Mouse (Mus musculus) heart, postnatal 10 days (tissue): ENCODE data around the gene Nlrp6. TPM values are rescaled to one million over a fixed set of nuclear protein-coding genes. Genes with fewer than 3 reads are reported as not detected.
"Not testable (repeated sequence)": the region's sequence is repeated elsewhere in the genome, so short reads cannot be mapped to it uniquely, and the experiment has no call there.

ENCODE experiments used
- DNase-seq, 2 experiments: peaks; one replicate each; pipeline ENCODE4 v3.0.0; 2021
- intact Hi-C: fragments of 180-260 bp; cut with DNase I; formaldehyde crosslinking; loops from one replicate; pipeline ENCODE4 v1.15.1; 2025
- total RNA-seq, 2 experiments: library from RNA; stranded (reverse); gene quantifications; 2 replicates each; pipeline ENCODE4 v1.2.3; 2021

Gene Nlrp6
- total RNA-seq: not detected

DNA sequence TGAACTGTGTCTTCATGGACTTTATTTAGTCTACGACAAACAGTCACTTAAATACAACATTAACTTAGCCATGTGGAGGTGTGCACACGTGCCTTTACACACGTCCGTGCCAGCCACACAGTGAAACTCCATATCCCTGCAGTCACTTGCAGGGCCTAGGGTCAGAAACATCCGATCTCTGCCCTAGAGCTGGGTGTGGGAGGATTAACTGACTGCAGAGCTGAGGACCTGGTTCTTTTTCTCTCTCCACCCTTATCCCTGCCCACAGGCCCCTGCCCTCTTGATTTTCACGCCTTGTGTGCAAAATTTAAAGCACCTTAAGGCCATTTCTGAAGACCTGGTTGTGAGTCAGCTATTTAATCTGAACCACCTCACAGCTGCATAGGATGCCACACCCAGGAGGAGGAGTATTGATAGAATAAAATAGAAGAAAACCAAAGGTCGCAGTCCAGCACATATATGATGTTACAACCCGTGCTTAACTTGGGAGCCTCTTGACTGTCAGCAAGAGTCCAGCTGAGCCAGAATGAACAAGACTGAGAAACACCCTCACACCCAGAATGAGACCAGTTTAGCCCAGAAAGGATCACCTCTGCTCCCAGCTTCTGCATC lies at the start of gene Nlrp6:
Nlrp6 (plus strand) TSS at position 485 of the 612 bp plus-strand sequence.
- intact Hi-C loops: no loop called here
- no peak for DNase-seq

DNA sequence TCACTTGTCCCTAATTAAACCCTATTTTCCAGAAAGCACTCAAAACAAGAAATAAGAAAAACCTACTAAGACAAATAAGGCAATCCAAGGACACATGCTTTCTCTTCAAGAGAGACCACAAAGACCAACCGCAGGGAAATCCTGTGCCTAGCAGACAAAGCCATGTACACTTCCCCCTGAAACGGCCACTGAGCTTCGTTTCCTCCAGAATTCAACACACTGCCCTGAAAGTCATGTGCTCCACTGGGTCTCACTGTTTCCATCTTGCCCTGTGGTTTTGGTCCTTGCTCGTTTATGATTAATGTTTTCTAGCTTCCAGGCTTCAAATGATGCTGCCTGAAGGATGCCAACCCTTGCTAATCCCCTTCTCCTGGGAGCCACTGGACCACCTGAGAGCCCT lies 46.5 kb upstream of the Nlrp6 start:
- no peak for DNase-seq
- intact Hi-C loops: no loop called here

DNA sequence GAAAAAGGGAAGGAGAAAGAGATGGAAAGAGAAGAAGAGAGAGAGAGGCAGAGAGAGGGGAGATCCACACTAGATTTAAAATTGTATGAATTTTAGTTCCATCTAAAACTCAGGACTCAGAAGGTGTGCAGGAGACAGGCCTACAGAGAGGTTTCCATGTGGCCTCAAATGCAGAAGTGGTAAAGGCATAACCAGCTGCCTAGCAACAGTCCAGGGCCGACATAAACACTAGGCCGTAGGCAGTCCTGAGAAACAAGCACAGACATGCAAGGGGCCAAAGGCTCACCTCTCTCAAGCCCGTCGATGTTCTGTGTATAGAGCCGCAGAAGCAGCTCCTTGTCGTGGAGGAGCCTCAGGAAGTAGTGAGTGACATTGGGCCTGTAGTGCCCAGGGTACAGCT lies 43.3 kb upstream of the Nlrp6 start:
- intact Hi-C loops: no loop called here

DNA sequence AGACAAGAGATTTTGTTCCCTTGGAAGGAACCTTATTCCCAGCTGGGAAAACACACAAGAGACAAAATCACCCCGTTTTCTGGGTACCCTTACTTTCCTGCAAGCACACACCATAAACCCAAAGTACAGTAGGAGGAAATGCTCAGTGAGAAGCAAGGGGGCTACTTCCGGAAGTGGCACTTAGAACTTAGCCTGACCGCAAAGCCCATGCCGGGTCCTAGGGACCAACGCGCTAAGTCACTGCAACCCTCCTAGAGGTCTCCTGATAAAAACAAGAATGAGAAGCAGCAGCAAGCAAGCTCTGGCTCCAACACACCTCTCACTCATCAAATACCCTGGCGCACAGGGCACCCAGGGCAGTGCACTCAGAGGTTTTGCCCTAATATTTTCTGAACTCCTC lies 41.3 kb upstream of the Nlrp6 start:
- DNase-seq: no peak
- intact Hi-C loops: no loop called here

More for the DNA sequence above, 43.3 kb upstream of the Nlrp6 start:
- DNase-seq: no peak

DNA sequence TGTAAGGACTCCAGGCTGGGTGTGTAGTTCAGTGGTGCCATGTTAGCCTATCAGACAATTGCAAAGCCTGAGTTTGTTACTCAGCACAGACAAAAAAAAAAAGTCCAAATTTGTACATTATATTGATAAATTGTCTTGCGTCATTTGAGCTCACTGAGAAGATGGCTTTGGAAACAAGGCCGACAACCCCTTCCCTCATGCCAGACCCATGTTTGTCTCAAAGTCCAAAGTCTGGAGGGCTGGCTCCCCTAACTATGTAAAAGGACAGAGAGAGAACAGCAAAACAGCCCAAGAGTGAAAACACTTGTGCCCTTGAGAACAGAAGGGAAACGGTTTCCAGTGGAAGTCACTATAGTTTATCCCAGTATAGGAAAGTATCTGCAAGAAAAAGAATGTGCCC lies 40.3 kb upstream of the Nlrp6 start:
- intact Hi-C loops: no loop called here
- no peak for DNase-seq

DNA sequence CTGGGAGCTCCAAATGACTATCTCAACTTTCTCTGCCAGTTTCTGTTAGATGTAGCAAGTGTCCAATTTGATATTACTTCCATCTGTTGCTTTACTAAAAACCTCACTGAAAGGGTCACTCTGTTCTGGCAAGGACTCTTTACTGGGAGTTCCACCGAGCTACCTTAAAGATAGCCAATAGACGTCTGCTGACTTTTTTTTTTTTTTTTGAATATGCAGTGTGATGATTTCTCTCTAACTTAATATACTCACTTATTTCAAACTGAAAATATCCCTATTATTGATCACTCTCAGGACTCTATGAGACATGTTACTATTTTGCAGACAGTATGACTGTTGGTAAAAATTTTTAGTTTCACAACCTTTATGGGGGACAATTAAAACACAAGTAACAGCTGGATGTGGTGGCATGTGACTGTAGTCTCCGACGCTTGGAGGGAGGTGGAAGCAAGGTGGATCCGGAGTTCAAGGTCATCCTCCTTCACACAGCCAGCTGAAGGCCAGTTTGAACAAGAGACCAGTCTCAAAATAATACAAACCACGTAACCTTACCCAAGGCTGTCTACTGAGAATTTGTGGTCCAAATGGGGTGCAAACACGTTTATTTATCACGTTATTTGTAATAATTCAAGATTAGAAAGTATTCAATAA lies 39.7 kb upstream of the Nlrp6 start:
- peak in 1 of 2 experiments; percentile 25 for DNase-seq
- intact Hi-C loops: loop anchor here (1.0 kb wide), 1 partner anchor 24 kb away; the partner anchor contains the start of gene Bet1l

DNA sequence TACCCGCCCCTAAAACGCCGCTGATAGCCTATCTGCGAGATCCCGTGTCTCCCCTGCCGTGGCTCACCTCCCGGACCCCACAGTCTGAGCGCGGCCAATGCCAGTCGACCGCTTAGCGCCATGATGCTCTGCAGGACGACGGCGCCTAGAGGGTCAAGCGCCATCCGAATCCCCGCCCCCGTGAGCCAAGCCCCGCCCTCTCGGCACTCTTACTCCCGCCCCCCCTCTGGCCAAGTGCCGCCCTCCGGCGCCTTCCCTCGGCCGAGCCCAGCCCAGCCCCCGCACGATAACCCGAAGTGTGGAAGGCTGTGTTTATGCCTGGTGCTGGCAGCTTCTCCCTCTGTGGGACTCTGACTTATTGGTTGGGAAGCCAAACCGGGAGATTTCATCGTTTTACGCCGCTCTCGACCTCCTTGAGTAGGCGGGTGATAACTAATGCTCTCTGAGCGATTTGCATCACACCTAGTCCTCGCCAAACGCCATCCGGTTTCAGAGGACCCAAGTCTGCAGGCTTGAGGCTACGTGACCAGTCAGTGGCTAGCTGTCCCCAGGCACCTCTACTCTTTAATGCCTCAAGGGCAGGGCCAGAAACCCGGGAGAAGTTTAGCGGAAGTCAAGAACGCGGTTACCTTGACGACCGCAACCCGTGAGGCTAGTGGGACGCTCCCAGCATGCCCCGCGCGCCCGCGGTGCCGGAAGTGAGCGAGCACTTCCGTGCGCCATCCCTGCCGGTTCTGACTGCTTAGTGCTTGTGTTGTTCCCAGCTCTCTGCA lies 38.8 kb upstream of the Nlrp6 start, which contains the start of the genes Psmd13 and Sirt3:
Psmd13 (plus strand) TSS at position 273 of the 773 bp plus-strand sequence.
Sirt3 (minus strand) TSS at position 614 of the 773 bp plus-strand sequence.
- intact Hi-C loops: loop anchor here (1.0 kb wide), 1 partner anchor 25 kb away; the partner anchor contains the start of gene Bet1l
- peak; percentile 96 for DNase-seq

DNA sequence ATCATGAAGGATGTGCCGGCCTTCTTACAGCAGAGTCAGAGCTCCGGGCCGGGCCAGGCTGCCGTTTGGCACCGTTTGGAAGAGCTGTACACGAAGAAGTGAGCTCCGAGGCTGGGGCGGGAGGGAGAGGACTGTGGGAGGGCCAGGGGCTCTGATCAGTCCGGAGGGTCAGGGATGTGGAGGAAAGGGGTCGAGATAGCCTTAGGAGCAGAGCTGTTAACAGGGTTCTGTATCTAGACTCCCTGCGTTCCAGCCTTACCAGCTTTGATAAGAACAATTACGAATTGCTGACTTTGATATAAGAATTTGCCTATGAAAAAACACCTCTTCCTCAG lies 38.3 kb upstream of the Nlrp6 start:
- DNase-seq: no peak

DNA sequence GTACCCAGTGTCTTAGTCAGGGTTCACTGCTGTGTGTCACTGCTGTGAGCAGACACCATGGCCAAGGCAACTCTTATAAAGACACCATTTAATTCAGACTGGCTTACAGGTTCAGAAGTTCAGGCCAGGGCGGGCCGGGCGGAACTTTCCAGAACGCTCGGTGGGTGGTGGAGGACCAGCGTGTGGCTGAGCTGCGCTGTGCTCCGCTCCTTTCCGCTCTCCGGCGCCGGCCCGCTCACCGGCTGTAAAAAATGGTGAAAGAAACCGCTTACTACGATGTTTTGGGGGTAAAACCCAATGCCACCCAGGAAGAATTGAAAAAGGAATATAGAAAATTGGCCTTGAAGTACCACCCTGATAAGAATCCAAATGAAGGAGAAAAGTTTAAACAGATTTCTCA lies 30.1 kb upstream of the Nlrp6 start:
- DNase-seq, intact Hi-C loops: not testable (repeated sequence)

More for the DNA sequence above, 38.3 kb upstream of the Nlrp6 start:
- intact Hi-C loops: no loop called here

DNA sequence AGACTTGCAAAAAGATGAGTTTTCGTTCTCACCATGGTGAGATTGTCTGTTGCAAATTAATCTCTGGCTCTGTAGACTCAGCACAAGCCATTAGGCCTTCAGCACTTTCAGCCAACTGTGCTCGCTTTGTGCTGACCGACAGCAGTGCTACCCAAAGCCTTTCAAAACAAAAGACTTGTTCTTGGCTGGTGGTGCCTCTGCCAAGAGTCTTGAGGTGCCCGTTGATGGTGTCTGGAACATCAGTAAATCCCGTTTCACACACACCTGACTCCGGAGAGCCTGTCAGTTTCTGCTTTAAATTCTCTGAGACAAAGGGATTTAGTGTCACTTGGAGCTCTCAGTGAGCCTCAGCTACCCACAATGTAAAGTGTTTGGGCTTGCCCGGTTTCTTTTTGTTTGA lies 26.7 kb upstream of the Nlrp6 start:
- no peak for DNase-seq
- intact Hi-C loops: no loop called here

DNA sequence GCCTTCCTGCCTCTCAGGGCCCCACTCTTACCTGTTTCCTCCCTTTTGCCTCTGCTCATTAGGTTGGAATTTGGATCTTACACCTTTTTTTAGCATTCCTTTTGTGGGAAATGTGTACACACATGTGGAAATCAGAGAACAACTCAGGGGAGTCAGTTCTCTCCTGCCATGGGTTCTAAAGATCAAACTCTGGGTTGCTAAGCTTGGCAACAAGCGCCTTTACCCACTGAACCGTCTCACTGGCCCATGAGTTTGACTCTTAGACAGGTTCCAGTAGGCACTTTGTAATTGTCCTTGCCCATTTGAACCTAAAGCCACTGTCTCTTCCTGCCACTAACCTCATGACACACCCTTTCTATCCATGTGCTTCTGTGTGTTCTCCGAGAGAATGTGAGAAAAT lies 26.1 kb upstream of the Nlrp6 start:
- intact Hi-C loops: no loop called here
- DNase-seq: no peak

DNA sequence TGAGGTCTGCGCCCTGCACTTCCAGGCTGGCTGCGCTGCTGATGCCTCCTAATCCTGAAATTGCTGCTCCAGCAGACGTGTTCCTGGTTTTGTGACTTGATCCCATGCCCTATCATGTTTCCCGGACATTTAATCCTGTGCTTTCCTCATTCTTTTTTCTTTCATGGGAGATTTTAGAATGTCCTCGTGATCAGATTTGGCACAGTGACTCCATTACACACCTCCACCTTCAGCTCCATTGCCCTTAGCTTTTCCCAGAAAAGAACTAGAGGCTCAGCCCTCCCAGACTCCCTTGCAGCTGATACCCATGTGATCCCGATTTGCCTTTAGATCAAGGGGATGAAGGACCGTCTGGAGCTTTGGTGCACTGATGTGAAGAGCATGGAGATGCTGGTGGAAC lies 22.8 kb upstream of the Nlrp6 start:
- intact Hi-C loops: no loop called here
- no peak for DNase-seq

DNA sequence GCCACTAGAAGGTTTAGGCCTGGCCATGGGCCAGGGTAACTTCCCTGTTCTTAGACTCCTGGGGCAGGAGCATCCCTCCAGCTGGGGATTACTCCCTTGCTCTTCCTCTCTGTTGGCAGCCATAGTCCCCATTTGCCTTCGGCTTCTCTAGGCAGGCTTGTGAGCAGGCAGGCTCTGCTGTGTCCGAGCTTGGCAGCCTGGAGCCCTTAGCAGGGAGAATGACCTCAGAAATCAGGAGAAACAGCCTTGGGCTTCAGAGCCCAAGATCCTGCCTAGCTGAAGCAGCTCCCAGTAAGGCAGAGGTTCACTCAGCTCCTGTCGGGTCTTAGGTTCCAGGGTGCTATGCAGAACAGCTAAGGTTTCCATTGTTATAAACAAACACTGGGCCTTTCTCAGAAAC lies 21.6 kb upstream of the Nlrp6 start:
- intact Hi-C loops: no loop called here
- peak; percentile 15 to 26 for DNase-seq

DNA sequence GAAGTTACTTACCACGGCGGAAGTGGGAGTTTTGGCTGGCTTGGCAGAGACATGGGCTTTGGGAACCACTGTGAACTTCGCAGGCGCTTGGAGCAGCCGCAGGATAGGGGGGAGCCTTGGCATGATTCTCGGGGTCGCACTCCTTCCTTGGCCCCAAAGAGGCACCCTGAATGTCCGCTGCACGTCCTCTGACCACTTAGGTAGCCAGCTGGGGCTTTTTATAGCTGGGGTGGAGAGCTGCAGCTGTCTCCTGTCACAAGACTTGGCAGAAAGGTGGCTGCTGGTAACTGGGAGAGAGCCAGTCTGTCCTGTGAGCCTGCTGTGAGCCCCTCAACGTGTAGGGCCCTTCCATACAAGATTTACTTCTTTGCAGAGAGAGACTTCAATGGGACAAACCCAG lies 20.5 kb upstream of the Nlrp6 start, which contains the start of gene Cox8b:
Cox8b (minus strand) TSS at position 227 of the 400 bp plus-strand sequence.
- peak; percentile 78 to 81 for DNase-seq
- intact Hi-C loops: no loop called here

DNA sequence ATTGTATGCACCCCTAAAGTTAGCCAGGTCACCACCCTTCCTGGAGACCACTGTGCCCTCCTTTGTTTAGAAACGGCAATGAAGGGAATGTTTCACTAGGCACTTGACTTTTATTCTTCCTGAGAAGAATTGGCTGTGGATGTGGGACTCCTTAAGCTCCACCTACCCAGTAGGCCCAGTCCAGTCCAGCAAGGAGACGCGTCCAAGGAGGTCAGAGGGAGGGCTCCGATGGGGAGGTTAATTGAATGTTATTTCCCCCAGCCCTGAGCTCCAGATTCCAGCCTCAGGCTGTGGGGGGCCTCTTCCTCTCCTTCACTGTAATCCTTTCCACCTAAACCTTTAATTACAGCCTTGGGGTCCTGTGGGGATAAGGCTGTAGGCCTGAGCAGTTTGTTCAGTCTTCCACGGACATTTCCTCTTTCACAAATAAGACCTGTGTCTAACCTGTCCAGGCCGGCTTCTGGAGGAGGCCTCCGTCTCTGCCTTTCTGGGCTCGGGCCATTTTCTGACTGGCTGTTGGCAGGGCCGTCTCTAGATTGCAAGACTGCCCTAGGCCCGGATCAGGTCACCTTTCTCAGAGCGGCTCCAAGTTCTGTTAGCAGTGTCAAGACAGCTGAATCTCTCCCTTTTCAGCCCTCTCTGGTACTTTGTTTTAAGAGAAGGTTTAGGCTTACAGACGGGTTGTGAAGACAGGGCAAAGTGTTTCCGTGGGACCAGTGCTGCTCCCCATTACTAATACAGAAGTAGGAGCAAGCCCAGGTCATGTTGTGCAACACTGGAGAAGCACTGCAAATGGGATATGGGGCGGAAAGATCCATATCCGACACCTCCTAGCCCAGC lies 18.4 kb upstream of the Nlrp6 start:
- intact Hi-C loops: loop anchor here (2.0 kb wide), 1 partner anchor 823 kb away; no protein-coding TSS in a partner anchor
- DNase-seq: peak; percentile 44 to 50

DNA sequence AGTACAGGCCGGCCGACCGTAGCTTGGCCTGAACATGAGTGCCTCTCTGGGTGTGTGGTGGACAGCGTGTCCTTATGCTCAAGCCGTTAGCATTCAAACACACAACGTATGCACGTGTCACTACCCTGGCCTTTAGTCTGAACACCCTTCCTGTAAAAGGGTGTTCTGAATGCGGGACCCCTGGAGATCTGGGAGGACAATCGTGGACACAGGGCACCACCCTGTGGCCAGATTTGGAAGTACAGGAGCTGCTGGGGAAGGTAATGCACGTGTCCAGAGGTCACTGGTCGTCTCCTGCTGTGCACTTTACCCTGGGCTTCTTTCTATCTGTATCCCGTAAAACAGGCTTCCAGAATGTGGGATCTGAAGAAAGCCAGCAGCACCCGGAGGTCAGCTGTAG lies 17.5 kb upstream of the Nlrp6 start:
- intact Hi-C loops: loop anchor here (1.0 to 2.0 kb wide), 2 partner anchors 59 to 824 kb away; no protein-coding TSS in a partner anchor
- peak; percentile 83 to 92 for DNase-seq

DNA sequence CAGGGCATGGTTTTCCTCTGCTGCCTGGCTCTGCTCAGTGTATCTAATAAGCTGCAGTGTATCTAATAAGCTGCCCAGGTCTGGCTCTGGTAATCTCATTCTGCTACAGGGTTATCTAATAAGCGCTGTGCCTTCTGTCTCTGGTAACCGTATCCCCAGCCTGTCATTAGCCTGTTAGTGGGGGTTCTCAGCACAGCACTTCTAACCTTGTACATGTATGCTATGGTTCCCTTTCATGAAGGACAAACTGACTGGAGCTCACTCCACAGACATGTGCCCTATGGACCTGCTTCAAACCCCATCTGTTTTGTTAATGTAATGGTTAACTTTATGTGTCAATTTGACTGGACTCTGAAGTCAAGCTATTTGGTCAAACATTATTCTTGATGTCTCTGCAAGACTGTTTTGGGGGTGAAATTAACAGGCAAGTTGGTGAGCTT lies 15.0 kb upstream of the Nlrp6 start:
- DNase-seq: no peak
- intact Hi-C loops: loop anchor here (5.0 kb wide), 1 partner anchor 52 kb away; the partner anchor contains the start of genes Gm45717 and Ifitm2

DNA sequence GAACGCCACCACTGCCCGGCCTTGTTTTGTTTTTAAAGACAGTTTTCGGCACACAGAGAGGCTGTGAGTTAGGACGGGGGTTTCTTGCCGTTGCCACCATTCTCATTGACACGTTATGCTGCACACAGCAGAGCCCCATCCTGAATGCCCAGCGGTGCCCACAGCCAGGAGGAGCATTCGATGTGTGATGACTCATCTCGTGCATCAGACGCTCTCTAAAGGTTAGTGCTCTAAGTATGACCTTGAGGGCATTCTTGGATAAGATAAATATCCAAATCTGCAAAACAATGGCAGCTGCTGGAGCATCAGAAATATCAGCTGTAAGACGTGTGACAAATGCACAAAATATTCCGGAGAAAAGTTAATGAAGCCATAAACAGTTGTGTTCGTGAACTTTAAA lies 13.6 kb upstream of the Nlrp6 start:
- intact Hi-C loops: loop anchor here (5.0 kb wide), 1 partner anchor 50 kb away; the partner anchor contains the start of genes Gm45717 and Ifitm2
- no peak for DNase-seq

DNA sequence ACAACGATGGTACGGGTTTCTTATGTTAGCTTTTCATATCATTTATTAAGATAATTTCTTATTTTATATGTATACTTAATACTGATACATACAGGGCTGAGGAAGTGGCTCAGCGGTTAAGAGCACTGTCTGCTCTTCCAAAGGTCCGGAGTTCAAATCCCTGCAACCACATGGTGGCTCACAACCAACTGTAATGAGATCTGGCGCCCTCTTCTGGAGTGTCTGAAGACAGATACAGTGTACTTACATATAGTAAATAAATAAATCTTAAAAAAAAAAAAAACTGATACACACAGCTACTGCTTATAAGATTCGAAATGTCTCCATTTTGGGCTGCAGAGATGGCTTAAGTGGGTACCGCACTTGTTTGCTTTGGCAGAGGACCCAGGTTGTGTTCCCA lies 13.0 kb upstream of the Nlrp6 start:
- intact Hi-C loops: loop anchor here (1.0 to 5.0 kb wide), 5 partner anchors 33 to 269 kb away; partner anchors contain the start of genes Gm45717, Ifitm2 and Pgghg
- DNase-seq: peak in 1 of 2 experiments; percentile 10

DNA sequence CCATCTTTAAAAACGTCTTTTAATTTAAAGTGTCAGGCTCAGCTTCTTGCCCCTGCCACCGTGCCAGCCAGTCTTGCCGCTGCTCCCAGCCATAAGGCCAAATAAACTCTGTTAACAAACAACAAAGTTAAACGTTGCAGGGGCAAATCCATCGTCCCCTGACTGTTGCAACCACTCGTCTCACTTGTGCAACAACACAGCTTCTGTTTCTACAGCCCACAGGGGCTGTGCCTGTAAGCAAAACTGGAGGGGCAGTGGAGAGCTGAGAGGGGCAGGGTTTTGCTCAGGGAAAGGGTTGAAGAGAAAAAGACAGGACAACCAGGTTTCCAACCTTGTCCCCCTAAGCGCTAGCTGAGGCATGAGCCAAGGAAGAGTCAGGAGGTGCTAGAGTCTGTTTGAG lies 12.5 kb upstream of the Nlrp6 start:
- intact Hi-C loops: loop anchor here (1.0 to 5.0 kb wide), 5 partner anchors 33 to 269 kb away; partner anchors contain the start of genes Gm45717, Ifitm2 and Pgghg
- DNase-seq: no peak
